Mouse (Mus musculus) megakaryocyte progenitor cell, adult 5-6 weeks (primary cell): ENCODE measurements around the gene Gja1. TPM values are rescaled to one million over a fixed set of nuclear protein-coding genes. Genes with fewer than 3 reads are reported as not detected.

Experiments
- ATAC-seq: replicated peaks from 2 replicates; pipeline ENCODE4 v1.8.0; 2016; ENCODE audit warnings: mild to moderate bottlenecking, moderate TSS enrichment, inconsistent platforms; ENCODE audit not compliant: poor library complexity
- total RNA-seq, 2 experiments: library from RNA; stranded (forward) in 1 of 2; stranded (reverse) in 1 of 2; fragments of 157-497, 149-512 nt in 1 of 2; fragments of 200-1000 nt in 1 of 2; gene quantifications; 2 replicates each; pipeline versions ENCODE4 v1.2.3 to v1.2.4; 2015 to 2017

The Gja1 gene
- total RNA-seq, 2 experiments from 2014 or later = 3.2 to 5.4 TPM

DNA sequence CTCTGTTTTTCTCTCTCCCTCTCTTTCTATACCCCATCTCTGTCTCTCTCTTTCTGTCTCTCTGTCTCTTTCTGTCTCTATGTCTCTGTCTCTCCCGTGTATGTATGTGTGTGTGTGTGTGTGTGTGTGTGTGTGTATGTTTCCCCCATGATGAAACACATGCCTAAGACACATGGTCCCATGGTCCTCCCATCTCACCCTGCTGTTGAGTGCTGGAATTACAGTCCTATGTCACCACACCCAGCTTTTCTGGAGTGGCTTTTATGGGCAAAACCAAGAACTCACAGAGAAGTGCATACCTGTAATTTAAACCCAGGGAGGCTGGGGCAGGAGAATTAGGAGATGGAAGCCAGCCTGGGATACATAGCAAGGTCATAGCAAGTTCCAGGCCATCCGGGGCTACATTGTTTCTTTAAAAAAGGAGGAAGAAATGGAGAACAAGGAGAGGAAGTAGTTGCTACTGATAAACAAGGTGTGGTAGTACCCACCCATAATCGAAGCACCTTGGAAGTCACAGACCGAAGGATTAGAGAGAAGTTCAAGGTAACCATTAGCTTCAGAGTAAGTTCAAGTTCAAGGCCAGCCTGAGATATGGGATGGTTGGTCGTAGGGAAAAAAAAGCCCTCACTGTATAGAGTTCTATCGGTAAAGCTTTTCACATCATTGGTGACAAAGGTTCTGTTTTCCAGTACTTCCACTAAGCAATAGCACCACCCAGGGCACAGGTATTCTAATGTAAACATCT, 29.4 kb downstream of the Gja1 start:
- ATAC-seq = peak; percentile 87

DNA sequence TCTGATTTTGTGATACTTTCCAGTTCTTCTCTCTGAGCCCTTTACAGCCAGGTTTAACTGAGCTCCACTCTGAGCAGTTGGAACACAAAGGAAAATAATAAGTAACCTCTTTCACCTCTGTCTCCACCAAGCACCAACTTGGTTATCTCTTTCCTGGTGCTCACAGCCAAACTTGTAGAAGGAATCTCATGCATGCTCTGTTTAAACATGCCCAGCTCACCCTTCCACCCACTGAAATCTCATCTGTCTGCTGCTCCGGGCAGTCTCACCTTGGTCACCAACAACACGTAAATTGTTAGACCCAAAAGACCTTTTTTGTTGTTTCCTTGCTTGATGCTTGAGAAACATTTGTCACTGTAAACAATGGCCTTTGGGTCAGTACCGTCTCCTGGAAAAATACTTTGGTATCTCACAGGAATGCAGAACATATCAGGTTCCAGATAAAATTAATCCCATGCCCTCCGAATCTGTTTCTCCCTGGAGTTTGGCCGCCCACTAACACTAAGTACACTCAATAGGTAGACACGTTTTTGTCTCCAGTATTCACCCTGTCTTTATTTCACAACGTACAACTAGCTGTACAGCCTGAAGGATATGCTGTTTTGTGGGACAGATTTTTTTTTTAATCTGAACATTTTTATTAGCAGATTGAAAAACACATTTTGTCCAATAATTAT, 38.9 kb downstream of the Gja1 start:
- ATAC-seq = no peak

DNA sequence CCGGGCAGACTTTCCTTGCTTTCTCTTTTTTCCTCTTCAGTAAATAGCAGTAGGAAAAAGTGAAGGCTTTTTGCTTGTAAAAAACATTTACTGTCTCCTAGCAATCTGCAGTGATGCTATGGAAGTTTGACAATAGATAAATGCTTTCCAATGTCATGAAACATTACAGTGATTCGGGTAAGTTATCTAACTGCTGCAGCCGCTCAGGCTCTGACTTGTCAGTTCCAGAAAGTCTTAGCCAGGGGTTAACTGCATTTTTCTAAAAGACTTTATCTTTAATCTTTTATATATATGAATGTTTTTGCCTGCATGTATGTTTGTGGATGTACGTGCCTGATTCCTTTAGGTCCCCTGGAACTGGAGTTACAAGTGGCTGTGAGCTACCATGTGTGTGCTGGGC, 45.4 kb downstream of the Gja1 start:
- ATAC-seq = peak; percentile 73

DNA sequence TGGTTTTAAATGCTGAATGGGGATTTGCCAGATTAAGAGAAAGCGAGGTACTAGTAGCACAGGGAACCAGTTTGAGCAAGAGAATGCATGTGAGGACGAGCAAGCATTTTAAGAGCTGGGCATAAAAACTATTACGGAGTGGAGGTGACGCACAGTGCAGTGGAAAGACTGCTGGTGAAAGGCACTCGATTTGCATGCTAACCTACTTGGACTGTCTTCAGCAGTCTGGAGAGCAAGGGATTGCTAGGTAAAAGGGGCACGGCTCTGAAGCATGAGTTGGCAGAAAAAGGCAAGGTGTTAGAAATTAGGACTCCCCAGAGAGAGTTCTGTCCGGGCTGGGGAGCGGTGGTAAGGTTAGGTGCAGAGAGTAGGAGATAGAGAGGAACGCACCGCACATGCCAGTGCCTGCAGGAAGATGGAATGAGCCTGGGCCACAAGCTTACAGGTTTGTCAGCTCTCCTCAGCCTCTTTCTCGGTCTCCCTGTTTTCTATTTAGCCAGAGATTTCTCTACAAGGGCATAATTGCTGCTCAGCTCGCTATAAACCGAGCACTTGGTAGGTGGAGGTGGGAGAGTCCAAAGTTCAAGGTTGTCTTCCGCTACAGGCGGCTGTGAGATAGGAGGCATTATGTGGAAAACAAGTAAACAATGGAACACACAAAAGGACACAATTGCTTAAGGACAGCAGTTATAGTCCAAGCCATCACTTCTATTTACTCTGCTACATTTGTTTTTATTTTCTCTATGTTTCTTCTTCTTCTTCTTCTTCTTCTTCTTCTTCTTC, 48.1 kb downstream of the Gja1 start:
- ATAC-seq = no peak

DNA sequence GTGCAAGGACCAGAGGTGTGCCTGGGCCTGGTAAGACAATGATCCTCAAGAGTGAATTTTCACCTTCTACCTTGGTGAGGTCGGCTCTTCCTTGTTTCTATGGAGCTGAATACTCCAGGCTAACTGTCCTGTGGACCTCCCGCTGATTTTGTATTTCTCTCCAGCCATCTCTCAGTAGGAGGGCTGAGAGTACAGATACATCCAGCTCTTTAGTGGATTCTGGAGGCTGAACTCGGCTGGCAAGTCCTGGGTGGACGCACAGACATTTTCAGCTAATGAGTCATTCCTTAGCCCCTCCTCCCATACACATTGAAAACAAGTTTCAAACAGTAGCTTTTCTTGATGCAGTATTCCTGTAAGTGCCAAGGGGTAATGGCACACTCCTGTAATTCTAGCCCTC, 49.2 kb downstream of the Gja1 start:
- ATAC-seq = no peak

DNA sequence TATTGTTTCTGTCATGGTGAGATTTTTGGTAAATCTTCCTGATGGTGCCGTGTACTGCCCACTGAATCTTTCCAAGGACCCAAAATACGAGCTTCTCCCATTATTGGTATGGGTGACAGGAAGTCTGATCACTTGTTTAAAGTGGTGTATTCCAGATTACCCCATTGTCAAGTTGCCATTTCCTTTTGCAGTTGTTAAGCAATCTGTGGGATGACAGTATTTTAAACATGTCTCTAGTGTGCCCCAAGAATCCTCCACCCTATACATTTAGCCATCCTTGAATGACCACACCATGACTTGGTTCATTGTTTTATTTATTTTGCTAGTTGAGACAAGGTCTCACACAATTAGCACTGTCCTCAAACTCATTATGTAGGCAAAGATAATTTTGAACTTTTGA, 50.3 kb downstream of the Gja1 start:
- ATAC-seq = peak; percentile 68

DNA sequence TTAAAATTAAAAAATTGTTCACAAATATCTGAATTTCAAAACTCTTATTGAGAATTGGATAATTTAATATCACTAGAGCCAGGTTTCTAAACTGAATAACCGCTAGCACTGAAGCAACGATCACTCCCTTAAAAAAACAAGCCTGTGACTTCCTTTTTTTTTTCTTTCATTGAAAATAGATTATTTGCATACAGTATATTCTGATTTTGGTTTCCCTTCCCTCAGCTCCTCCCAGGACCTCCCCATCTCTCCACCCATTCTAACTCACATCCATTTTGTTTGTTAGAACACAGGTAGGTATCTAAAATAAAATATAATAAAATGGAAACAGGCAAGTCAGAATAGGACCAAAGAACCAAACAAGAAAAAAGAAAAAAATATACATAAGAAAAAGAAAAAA, 50.7 kb downstream of the Gja1 start:
- peak; percentile 72 for ATAC-seq

DNA sequence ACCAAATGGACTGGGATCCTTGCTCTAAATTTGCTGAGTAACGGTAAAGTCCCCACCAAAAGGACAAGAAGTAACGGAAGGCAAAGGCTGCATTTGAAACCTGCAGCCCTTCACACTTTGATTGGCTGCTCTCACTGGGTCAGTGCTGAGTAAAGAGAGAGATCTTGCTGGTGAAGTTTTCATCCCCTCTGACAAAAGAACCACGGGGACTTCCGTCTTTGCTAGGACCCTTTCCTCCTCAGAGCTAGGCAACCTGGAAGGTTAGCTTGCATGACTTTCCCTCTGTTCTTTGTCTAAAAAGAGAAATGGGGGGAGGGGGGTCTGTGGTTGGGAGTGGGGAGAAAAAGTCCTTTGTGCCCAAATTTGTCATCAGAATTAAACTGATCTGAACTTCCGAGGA, 51.9 kb downstream of the Gja1 start:
- ATAC-seq = no peak

DNA sequence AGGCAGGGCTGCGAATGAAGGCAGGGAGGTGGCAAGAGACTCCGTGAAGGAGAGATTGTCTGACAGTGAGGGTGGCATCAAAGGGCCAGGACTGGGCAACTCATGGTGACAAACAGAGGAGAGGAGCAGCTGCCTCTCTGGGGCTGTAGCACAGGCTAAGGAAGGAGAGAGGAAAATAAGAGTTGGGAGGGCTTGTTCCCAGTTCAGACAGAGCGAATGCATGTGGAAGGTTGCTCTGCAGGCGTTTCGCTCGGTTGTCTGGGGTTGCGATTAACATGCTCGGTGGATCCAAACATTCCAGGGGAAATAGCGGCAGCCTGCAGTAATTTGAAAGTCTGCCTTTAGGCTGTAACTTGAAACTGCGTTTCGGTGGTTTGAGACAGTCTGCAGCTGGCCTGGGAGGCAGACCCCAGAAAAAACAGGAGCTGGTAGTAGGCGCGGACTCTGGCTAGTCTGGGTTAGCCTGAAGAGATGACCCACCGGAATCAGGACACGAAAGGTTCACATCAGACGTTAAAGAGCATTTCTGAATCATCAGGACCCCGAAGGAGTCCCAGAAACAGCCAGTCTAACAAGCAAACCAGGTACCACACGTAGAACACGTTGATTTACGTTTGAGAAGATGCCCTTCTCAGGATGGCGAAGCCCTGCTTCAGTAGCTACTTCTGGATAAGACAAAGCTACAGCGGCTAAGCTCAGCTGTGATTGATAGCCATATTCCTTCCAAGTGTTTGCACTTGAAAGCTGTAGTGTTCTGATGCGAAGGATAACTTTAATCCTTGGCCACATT, 54.7 kb downstream of the Gja1 start:
- ATAC-seq = no peak

DNA sequence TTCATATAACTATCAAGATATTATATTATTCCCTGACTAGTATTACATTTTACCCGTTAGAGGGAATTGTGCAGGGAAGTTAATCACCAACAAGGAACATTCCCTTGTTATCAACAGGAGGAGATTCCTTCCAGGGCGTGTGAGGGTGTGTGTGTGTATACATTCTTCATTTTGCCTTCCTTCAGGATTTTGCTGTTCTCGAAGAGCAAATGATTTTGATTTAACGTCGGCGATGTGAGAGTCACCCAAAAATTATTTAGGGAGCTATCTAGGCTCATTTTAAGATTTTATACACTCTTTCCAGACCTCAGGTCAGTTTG, 55.2 kb downstream of the Gja1 start:
- ATAC-seq = no peak

DNA sequence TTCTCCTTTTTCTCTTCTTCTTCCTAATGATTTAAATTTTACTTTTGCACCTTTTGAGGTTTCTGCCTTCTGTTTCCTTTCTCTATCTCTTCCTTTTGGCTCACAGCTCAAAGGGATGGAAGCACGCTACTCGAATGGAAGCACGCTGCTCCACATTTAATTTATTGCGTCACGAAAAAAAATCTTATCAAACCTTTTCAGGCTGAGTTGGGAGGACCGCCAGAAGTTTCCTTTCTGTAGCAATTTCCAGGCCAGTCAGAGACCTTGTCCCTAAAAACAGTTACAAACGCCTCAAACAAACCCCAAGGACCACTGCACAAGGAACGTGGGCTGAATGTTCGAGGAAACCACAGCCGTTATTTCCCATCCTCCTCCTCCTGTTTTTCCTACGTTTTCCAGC, 60.2 kb downstream of the Gja1 start:
- peak; percentile 40 for ATAC-seq

DNA sequence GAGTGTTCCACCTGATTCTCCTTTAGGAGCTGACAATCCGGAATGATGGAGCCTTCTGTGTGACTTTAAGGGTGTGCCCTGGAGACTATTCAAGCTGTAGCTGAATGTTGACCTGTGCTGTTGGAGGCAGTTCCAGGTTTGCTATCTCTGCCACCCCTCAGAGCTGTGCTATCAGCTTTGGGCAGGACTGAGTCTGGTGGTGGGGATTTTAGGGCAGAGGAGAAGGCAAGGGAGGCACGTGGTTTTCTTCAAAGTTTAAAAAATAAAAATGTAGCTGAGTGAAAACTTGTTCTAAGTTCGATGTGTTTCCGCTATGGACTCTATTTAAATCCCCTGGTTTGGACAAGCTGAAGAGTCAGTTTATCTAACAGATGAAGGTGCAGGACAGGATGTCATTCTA, 62.5 kb downstream of the Gja1 start:
- ATAC-seq = peak; percentile 80

DNA sequence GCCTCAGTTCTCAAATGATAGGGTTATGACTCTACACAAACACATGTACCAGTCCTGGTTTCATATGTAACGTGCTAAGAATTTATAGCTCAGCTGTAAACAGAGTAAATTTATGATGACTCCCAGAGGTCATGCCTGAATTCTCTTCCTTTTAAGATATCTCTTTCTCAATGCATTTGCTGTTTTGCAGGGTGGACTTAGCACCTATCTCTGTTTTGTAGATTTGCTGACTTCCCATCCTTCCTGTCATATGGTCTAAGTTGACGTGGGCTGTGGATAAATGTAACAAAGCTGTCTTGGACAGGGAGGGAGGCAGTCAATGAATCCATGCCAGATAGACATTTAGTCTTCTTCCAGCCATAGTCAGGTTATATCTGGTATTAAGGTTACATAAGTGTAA, 67.3 kb downstream of the Gja1 start:
- no peak for ATAC-seq

DNA sequence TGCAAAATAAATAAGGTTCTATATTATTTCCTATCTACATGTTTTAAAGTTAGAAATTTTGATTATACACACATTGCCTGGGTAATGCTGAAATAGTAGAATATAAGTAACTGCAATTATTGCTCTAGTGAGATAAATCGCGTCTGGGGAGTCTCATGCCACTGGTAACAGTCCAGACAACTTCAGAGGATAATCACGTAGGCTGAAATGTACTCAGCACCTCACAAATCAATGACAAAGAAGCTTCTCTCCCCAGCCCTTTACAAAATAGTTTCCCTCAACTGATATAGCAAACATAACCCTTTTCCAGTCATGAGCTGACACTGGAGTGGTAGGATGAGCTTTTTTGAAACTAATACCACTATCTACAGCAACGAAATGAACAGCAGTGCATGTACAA, 71.9 kb downstream of the Gja1 start:
- ATAC-seq = no peak; the same call in 1 of the 2 replicates

Other genes starting within 250 kb of the Gja1 start
- 3.6 and 3.9 TPM in 2 replicates for gene Tbc1d32, start 148.6 kb upstream of the Gja1 start, total RNA-seq (2015)
- gene Tbc1d32, start 148.6 kb upstream of the Gja1 start, total RNA-seq (2017) = 3.6 and 5.3 TPM in 2 replicates